Mouse (Mus musculus) stomach, postnatal 0 days (tissue): Measurements from ENCODE around the gene Psmb8. TPM values are rescaled to one million over a fixed set of nuclear protein-coding genes. Genes with fewer than 3 reads are reported as not detected.

Source experiments
- ATAC-seq: fragments of 200-750 bp; cut with Nextera tagmentation; 2 replicates; pipeline ENCODE4 v1.8.0; 2017; ENCODE audit not compliant: low FRiP score, low TSS enrichment
- DNase-seq: peaks from one replicate; pipeline ENCODE4 v3.0.0-alpha.2; 2016; ENCODE audit warnings: low spot score
- H3K27ac ChIP-seq: fragments of 300-500 bp; sonication (generic); replicated peaks from 2 replicates; pipeline ENCODE4 v1.5.1; 2014; ENCODE audit warnings: mild to moderate bottlenecking, control low read depth
- H3K27me3 ChIP-seq: fragments of 300-500 bp; sonication (generic); 2 replicates; pipeline ENCODE4 v1.6.1; 2014; ENCODE audit warnings: low read length; ENCODE audit not compliant: control insufficient read depth, insufficient read depth
- H3K36me3 ChIP-seq: fragments of 300-500 bp; sonication (generic); 2 replicates; pipeline ENCODE4 v1.6.1; 2014; ENCODE audit warnings: low read length, mixed read lengths; ENCODE audit not compliant: control insufficient read depth, insufficient read depth
- H3K4me1 ChIP-seq: fragments of 300-500 bp; sonication (generic); replicated peaks from 2 replicates; pipeline ENCODE4 v1.6.1; 2014; ENCODE audit warnings: antibody characterized with exemption; ENCODE audit not compliant: control insufficient read depth, insufficient read depth
- H3K4me2 ChIP-seq: fragments of 300-500 bp; sonication (generic); replicated peaks from 2 replicates; pipeline ENCODE4 v1.6.1; 2014; ENCODE audit warnings: low read depth, mild to moderate bottlenecking, control low read depth, moderate library complexity
- H3K4me3 ChIP-seq: fragments of 300-500 bp; sonication (generic); 2 replicates; pipeline ENCODE4 v1.5.1; 2014; ENCODE audit warnings: low read depth, low read length, control low read depth
- H3K9ac ChIP-seq: fragments of 300-500 bp; sonication (generic); 2 replicates; pipeline ENCODE4 v1.6.1; 2014; ENCODE audit warnings: mild to moderate bottlenecking, low read length, control low read depth, mixed read lengths
- H3K9me3 ChIP-seq: fragments of 300-500 bp; sonication (generic); 2 replicates; pipeline ENCODE4 v1.6.1; 2016; ENCODE audit warnings: low read length; ENCODE audit not compliant: control insufficient read depth
- CTCF ChIP-seq: IDR thresholded peaks from 2 replicates; pipeline ENCODE4 v1.5.1; 2016; ENCODE audit warnings: antibody characterized with exemption, low read depth, mild to moderate bottlenecking, moderate library complexity
- EP300 ChIP-seq: optimal IDR thresholded peaks from 2 replicates; pipeline ENCODE3; 2016; ENCODE audit warnings: antibody characterized with exemption
- WGBS: fragments of 180-500 bp; shearing (Covaris S2); extraction: QIAGEN DNeasy Blood & Tissue Kit; methylation state at CpG from one replicate; pipeline ENCODE4 v1.1.7; 2014; 5-methylcytosine and 5-hydroxymethylcytosine counted together
- polyA plus RNA-seq: library from polyadenylated mRNA; unstranded; fragments of >200 nt; fragmentation: Nextera tagmentation; extraction: Ambion mirVana; gene quantifications from 2 replicates; pipeline ENCODE4 v1.2.1, GENCODE M21; 2015

Gene Psmb8
- polyA plus RNA-seq, 1 experiment from 2014 or later = 16.2 TPM

GRCm38 (mm10) chr17:34200772-34201505 lies 3.4 kb downstream of the Psmb8 start:
- Histone ChIP-seq H3K4me2 (no peak overlapping the region), H3K27ac (no peak overlapping the region), H3K4me1 (no peaks in the 10 kb centered on the region), H3K36me3 (no peaks in the 10 kb centered on the region), H3K9ac (no peak overlapping the region), H3K4me3 (no peak overlapping the region), H3K9me3 (no peaks in the 10 kb centered on the region), H3K27me3 (no peaks in the 10 kb centered on the region; the same call in 1 of the 2 replicates)
- no peak for TF ChIP-seq CTCF
- no peak for TF ChIP-seq EP300
- ATAC-seq (no peak), DNase-seq (no peak)
- WGBS = 85% methylated on average over 16 of the region's 16 CpGs

DNA sequence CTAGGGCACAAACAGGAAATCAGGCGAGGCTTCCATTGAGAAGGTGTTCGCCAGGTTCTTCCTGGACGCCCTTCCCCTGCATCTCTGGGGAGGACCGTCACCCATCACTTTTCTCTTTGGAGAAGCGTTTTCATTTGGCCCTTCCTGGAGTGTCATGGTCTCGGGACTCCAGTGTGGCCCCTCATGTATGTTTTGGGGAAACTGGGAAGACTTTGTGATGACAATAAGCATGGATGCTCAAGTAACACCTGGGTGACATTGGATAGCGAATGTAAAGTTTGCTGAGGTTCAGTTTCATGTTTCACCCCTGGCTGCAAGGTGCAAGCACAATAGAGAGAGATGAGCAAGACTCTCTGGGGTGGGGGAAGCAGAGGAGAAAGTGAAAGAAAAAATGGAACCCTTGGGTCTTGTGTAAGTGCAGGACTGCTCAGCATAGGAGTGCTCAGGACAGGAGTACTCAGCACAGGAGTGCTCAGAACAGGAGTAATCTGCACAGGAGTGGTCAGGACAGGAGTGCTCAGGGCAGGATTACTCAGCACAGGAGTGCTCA lies 4.1 kb downstream of the Psmb8 start:
- no peak for DNase-seq
- H3K27ac ChIP-seq = no peak overlapping the region
- no peak overlapping the region for H3K4me3 ChIP-seq
- H3K27me3 ChIP-seq = no peaks in the 10 kb centered on the region
- no peak overlapping the region for H3K9ac ChIP-seq
- H3K36me3 ChIP-seq = no peaks in the 10 kb centered on the region
- ATAC-seq = no peak
- H3K4me2 ChIP-seq = no peak overlapping the region
- TF ChIP-seq CTCF = no peak
- no peak for TF ChIP-seq EP300
- H3K9me3 ChIP-seq = no peaks in the 10 kb centered on the region
- H3K4me1 ChIP-seq = no peaks in the 10 kb centered on the region
- 68% methylated on average over 7 of the region's 7 CpGs for WGBS

- no peaks in the 10 kb centered on the region for H3K4me1 ChIP-seq
- DNase-seq = no peak
- TF ChIP-seq EP300 (no peak), CTCF (no peak)
- 75% methylated on average over 4 of the region's 4 CpGs for WGBS
- no peak overlapping the region for H3K4me3 ChIP-seq
- no peaks in the 10 kb centered on the region for H3K27me3 ChIP-seq
- H3K9ac ChIP-seq = no peak overlapping the region
- no peaks in the 10 kb centered on the region for H3K9me3 ChIP-seq
- no peak overlapping the region for H3K27ac ChIP-seq
- no peaks in the 10 kb centered on the region for H3K36me3 ChIP-seq
- no peak overlapping the region for H3K4me2 ChIP-seq
- peak; percentile 14; the same call in 1 of the 2 replicates for ATAC-seq
These were observed 5.4 kb downstream of the Psmb8 start for GRCm38 (mm10) chr17:34202760-34203442.

DNA sequence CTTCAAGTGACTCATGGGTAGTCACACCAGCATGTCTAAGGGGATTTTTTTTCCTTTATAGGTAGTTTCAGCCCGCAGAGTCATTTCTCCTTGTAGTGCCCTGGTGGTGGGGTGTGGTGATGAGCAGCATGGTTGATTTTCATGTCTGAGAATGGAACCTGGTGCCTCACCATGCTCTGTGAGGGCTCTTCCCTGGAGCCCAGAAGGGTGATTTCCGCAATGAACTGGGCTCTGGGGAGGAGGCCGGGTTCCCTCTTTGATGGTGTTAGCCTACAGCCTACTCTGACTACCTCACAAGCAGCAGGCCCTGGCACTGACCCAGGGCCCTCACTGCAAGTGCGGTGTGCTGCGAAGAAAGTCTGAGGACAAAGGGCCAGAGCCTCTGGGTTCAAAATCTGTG lies 5.9 kb downstream of the Psmb8 start, which contains the start of gene Tap2:
Gene Tap2, plus strand, starts transcription at position 84 of the 400 bp plus-strand sequence.
- DNase-seq (no peak), ATAC-seq (no peak)
- H3K4me3 ChIP-seq = peak within 1 kb of the TSS; percentile 80
- H3K27me3 ChIP-seq = no peaks in the 10 kb centered on the region
- H3K4me2 ChIP-seq = peak within 1 kb of the TSS; percentile 90
- peak within 1 kb of the TSS; percentile 56; the same call in 1 of the 2 replicates for H3K27ac ChIP-seq
- H3K4me1 ChIP-seq = no peaks in the 10 kb centered on the region
- peak within 1 kb of the TSS; percentile 73 for H3K9ac ChIP-seq
- WGBS = 78% methylated on average over 5 of the region's 5 CpGs
- H3K9me3 ChIP-seq = no peaks in the 10 kb centered on the region
- no peaks in the 10 kb centered on the region for H3K36me3 ChIP-seq
- TF ChIP-seq EP300 = no peak
- no peak for TF ChIP-seq CTCF

- TF ChIP-seq EP300 = no peak
- peak; percentile 91 for TF ChIP-seq CTCF
- ATAC-seq (peak; percentile 65), DNase-seq (peak; percentile 89)
- peak overlapping the region; percentile 80 for H3K4me3 ChIP-seq
- peak overlapping the region; percentile 90 for H3K4me2 ChIP-seq
- H3K9ac ChIP-seq = peak overlapping the region; percentile 73
- no peaks in the 10 kb centered on the region for H3K4me1 ChIP-seq
- WGBS = under 1% methylated on average over 44 of the region's 44 CpGs
- H3K9me3 ChIP-seq = no peaks in the 10 kb centered on the region
- no peaks in the 10 kb centered on the region for H3K36me3 ChIP-seq
- peak overlapping the region; percentile 56; the same call in 1 of the 2 replicates for H3K27ac ChIP-seq
- H3K27me3 ChIP-seq = no peaks in the 10 kb centered on the region
These were observed 6.9 kb downstream of the Psmb8 start for GRCm38 (mm10) chr17:34204303-34205010.
